Mouse (Mus musculus) stomach, embryonic 15.5 days (tissue): ENCODE data around the gene Adamts17. TPM values are rescaled to one million over a fixed set of nuclear protein-coding genes. Genes with fewer than 3 reads are reported as not detected.

Experiments used
- ATAC-seq: fragments of 200-750 bp; cut with Nextera tagmentation; 2 replicates; pipeline ENCODE4 v1.8.0; 2017; ENCODE audit warnings: low read depth, moderate number of reproducible peaks, moderate TSS enrichment; ENCODE audit not compliant: insufficient read depth, low FRiP score
- H3K27ac ChIP-seq: fragments of 300-500 bp; sonication (generic); 2 replicates; pipeline ENCODE4 v1.5.1; 2015; ENCODE audit warnings: mild to moderate bottlenecking, inconsistent platforms
- H3K27me3 ChIP-seq: fragments of 300-500 bp; sonication (generic); replicated peaks from 2 replicates; pipeline ENCODE4 v1.6.1; 2015; ENCODE audit warnings: inconsistent platforms
- H3K36me3 ChIP-seq: fragments of 300-500 bp; sonication (generic); 2 replicates; pipeline ENCODE4 v1.6.1; 2015; ENCODE audit warnings: inconsistent platforms
- H3K4me1 ChIP-seq: fragments of 300-500 bp; sonication (generic); 2 replicates; pipeline ENCODE4 v1.6.1; 2015; ENCODE audit warnings: inconsistent platforms
- H3K4me2 ChIP-seq: fragments of 300-500 bp; sonication (generic); 2 replicates; pipeline ENCODE4 v1.6.1; 2015; ENCODE audit warnings: mild to moderate bottlenecking, inconsistent platforms
- H3K4me3 ChIP-seq: fragments of 300-500 bp; sonication (generic); replicated peaks from 2 replicates; pipeline ENCODE4 v1.5.1; 2015; ENCODE audit warnings: inconsistent platforms
- H3K9ac ChIP-seq: fragments of 300-500 bp; sonication (generic); 2 replicates; pipeline ENCODE4 v1.6.1; 2015; ENCODE audit warnings: inconsistent platforms
- H3K9me3 ChIP-seq: fragments of 300-500 bp; sonication (generic); 2 replicates; pipeline ENCODE4 v1.6.1; 2016; ENCODE audit warnings: inconsistent platforms
- WGBS: fragments of 180-500 bp; shearing (Covaris S2); methylation state at CpG from one replicate; pipeline ENCODE4 v1.1.7; 2015; 5-methylcytosine and 5-hydroxymethylcytosine counted together
- polyA plus RNA-seq: library from polyadenylated mRNA; unstranded; fragments of >200 nt; fragmentation: Nextera tagmentation; extraction: Ambion mirVana; gene quantifications from 2 replicates; pipeline ENCODE4 v1.2.1, GENCODE M21; 2015

The Adamts17 gene
- polyA plus RNA-seq, 1 experiment from 2014 or later: 5.6 TPM

GRCm38 (mm10) chr7:66936042-66936755 is 96.7 kb downstream of the Adamts17 start:
- Histone ChIP-seq H3K4me2 (no peak overlapping the region), H3K27ac (peak overlapping the region; percentile 3; the same call in 1 of the 2 replicates), H3K36me3 (no peaks in the 10 kb centered on the region), H3K4me1 (peaks cover 21% of the 10 kb centered on the region), H3K27me3 (no peaks in the 10 kb centered on the region), H3K9ac (no peak overlapping the region), H3K9me3 (no peaks in the 10 kb centered on the region), H3K4me3 (no peak overlapping the region)
- no peak for ATAC-seq
- 73% methylated on average over 8 of the region's 8 CpGs for WGBS

GRCm38 (mm10) chr7:66936911-66937310 is 97.4 kb downstream of the Adamts17 start:
- WGBS: 66% methylated on average over 2 of the region's 2 CpGs
- no peaks in the 10 kb centered on the region for H3K27me3 ChIP-seq
- no peaks in the 10 kb centered on the region for H3K9me3 ChIP-seq
- H3K4me1 ChIP-seq: peaks cover 21% of the 10 kb centered on the region
- H3K4me3 ChIP-seq: no peak overlapping the region
- no peaks in the 10 kb centered on the region for H3K36me3 ChIP-seq
- H3K4me2 ChIP-seq: no peak overlapping the region
- H3K27ac ChIP-seq: no peak overlapping the region
- ATAC-seq: no peak
- H3K9ac ChIP-seq: no peak overlapping the region

GRCm38 (mm10) chr7:66938988-66939783 is 99.7 kb downstream of the Adamts17 start:
- peaks cover 17% of the 10 kb centered on the region; the same call in 1 of the 2 replicates for H3K4me1 ChIP-seq
- H3K36me3 ChIP-seq: no peaks in the 10 kb centered on the region
- no peak overlapping the region for H3K9ac ChIP-seq
- H3K9me3 ChIP-seq: no peaks in the 10 kb centered on the region
- 68% methylated on average over 13 of the region's 13 CpGs for WGBS
- H3K27ac ChIP-seq: no peak overlapping the region
- H3K4me3 ChIP-seq: no peak overlapping the region
- H3K27me3 ChIP-seq: no peaks in the 10 kb centered on the region
- no peak for ATAC-seq
- H3K4me2 ChIP-seq: no peak overlapping the region

GRCm38 (mm10) chr7:66940761-66941160 is 101.2 kb downstream of the Adamts17 start:
- no peak for ATAC-seq
- H3K4me2 ChIP-seq: no peak overlapping the region
- H3K4me1 ChIP-seq: peaks cover 13% of the 10 kb centered on the region; the same call in 1 of the 2 replicates
- WGBS: 80% methylated on average over 4 of the region's 4 CpGs
- H3K4me3 ChIP-seq: no peak overlapping the region
- no peaks in the 10 kb centered on the region for H3K9me3 ChIP-seq
- no peak overlapping the region for H3K9ac ChIP-seq
- no peak overlapping the region for H3K27ac ChIP-seq
- H3K36me3 ChIP-seq: no peaks in the 10 kb centered on the region
- H3K27me3 ChIP-seq: no peaks in the 10 kb centered on the region

- Histone ChIP-seq H3K4me1 (peaks cover 2% of the 10 kb centered on the region; the same call in 1 of the 2 replicates), H3K9me3 (no peaks in the 10 kb centered on the region), H3K27ac (no peak overlapping the region), H3K27me3 (no peaks in the 10 kb centered on the region), H3K4me3 (no peak overlapping the region), H3K36me3 (no peaks in the 10 kb centered on the region), H3K9ac (no peak overlapping the region), H3K4me2 (no peak overlapping the region)
- 96% methylated on average over 3 of the region's 3 CpGs for WGBS
- ATAC-seq: no peak
Measured at GRCm38 (mm10) chr7:66949006-66949405, 109.5 kb downstream of the Adamts17 start.

GRCm38 (mm10) chr7:66952921-66953320 is 113.4 kb downstream of the Adamts17 start:
- H3K4me1 ChIP-seq: peaks cover 12% of the 10 kb centered on the region; the same call in 1 of the 2 replicates
- ATAC-seq: no peak
- no peaks in the 10 kb centered on the region for H3K27me3 ChIP-seq
- no peaks in the 10 kb centered on the region for H3K36me3 ChIP-seq
- no peak overlapping the region for H3K9ac ChIP-seq
- no peaks in the 10 kb centered on the region for H3K9me3 ChIP-seq
- H3K4me3 ChIP-seq: no peak overlapping the region
- H3K27ac ChIP-seq: no peak overlapping the region
- 87% methylated on average over 3 of the region's 3 CpGs for WGBS
- no peak overlapping the region for H3K4me2 ChIP-seq

GRCm38 (mm10) chr7:66954073-66954472 is 114.5 kb downstream of the Adamts17 start:
- ATAC-seq: no peak

GRCm38 (mm10) chr7:66954723-66955122 is 115.2 kb downstream of the Adamts17 start:
- Histone ChIP-seq H3K27me3 (no peaks in the 10 kb centered on the region), H3K9me3 (no peaks in the 10 kb centered on the region), H3K4me2 (no peak overlapping the region), H3K27ac (0 out of 2 replicates have a peak overlapping the region, but pooled peaks have one; percentile 16), H3K4me3 (no peak overlapping the region), H3K36me3 (no peaks in the 10 kb centered on the region), H3K4me1 (peaks cover 12% of the 10 kb centered on the region; the same call in 1 of the 2 replicates), H3K9ac (no peak overlapping the region)
- 79% methylated on average over 5 of the region's 5 CpGs for WGBS
- no peak for ATAC-seq

More at GRCm38 (mm10) chr7:66954073-66954472, 114.5 kb downstream of the Adamts17 start:
- Histone ChIP-seq H3K4me3 (no peak overlapping the region), H3K4me1 (peaks cover 12% of the 10 kb centered on the region; the same call in 1 of the 2 replicates), H3K27ac (no peak overlapping the region; the same call in 1 of the 2 replicates), H3K9me3 (no peaks in the 10 kb centered on the region), H3K9ac (no peak overlapping the region), H3K36me3 (no peaks in the 10 kb centered on the region), H3K27me3 (no peaks in the 10 kb centered on the region), H3K4me2 (no peak overlapping the region)
- WGBS: 44% methylated on average over 8 of the region's 8 CpGs

- no peak overlapping the region for H3K4me3 ChIP-seq
- WGBS: 17% methylated on average over 8 of the region's 8 CpGs
- no peaks in the 10 kb centered on the region for H3K9me3 ChIP-seq
- peak; percentile 45; the same call in 1 of the 2 replicates for ATAC-seq
- H3K27ac ChIP-seq: peak overlapping the region; percentile 74
- H3K36me3 ChIP-seq: no peaks in the 10 kb centered on the region
- no peak overlapping the region for H3K4me2 ChIP-seq
- H3K4me1 ChIP-seq: peaks cover 12% of the 10 kb centered on the region; the same call in 1 of the 2 replicates
- H3K27me3 ChIP-seq: no peaks in the 10 kb centered on the region
- no peak overlapping the region for H3K9ac ChIP-seq
Measured at GRCm38 (mm10) chr7:66955455-66955919, 116.0 kb downstream of the Adamts17 start.

- Histone ChIP-seq H3K27ac (peak overlapping the region; percentile 74), H3K4me2 (no peak overlapping the region), H3K27me3 (no peaks in the 10 kb centered on the region), H3K9ac (no peak overlapping the region), H3K36me3 (no peaks in the 10 kb centered on the region), H3K4me3 (no peak overlapping the region), H3K4me1 (peaks cover 12% of the 10 kb centered on the region; the same call in 1 of the 2 replicates), H3K9me3 (no peaks in the 10 kb centered on the region)
- peak; percentile 28; the same call in 1 of the 2 replicates for ATAC-seq
- WGBS: 39% methylated on average over 2 of the region's 2 CpGs
Measured at GRCm38 (mm10) chr7:66955978-66956377, 116.4 kb downstream of the Adamts17 start.

- Histone ChIP-seq H3K4me3 (no peak overlapping the region), H3K4me1 (peaks cover 12% of the 10 kb centered on the region; the same call in 1 of the 2 replicates), H3K4me2 (no peak overlapping the region), H3K9me3 (no peaks in the 10 kb centered on the region), H3K27ac (no peak overlapping the region), H3K9ac (no peak overlapping the region), H3K36me3 (no peaks in the 10 kb centered on the region), H3K27me3 (no peaks in the 10 kb centered on the region)
- ATAC-seq: no peak
- 88% methylated on average over 7 of the region's 7 CpGs for WGBS
Measured at GRCm38 (mm10) chr7:66957764-66958163, 118.2 kb downstream of the Adamts17 start.
